Mouse (Mus musculus): ENCODE measurements around the gene Tfrc.
"Not testable (repeated sequence)": the region's sequence is repeated elsewhere in the genome, so short reads cannot be mapped to it uniquely, and the experiment has no call there.

The Tfrc gene

DNA sequence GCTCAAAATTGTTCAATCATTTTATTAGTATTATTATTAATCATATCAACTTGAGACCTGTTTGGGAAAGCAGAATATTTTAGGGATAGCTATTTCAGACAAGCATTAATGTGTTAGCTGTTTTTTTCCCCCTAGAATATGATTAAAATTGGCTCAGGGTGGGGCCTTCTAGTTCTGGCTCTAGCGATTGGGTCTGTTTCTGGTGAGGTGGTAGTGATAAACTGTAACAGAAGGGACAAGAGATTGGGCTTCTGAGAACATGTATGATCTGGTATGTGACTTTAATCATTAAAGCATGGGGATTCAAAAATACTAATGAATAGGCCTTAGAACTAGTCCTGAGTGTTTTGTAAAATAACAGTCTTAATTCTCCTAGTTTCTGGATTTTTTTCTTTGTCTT, 3.3 kb downstream of the Tfrc start:
- DNase-seq (ENCODE audit: low read depth, low spot score) = no peak

DNA sequence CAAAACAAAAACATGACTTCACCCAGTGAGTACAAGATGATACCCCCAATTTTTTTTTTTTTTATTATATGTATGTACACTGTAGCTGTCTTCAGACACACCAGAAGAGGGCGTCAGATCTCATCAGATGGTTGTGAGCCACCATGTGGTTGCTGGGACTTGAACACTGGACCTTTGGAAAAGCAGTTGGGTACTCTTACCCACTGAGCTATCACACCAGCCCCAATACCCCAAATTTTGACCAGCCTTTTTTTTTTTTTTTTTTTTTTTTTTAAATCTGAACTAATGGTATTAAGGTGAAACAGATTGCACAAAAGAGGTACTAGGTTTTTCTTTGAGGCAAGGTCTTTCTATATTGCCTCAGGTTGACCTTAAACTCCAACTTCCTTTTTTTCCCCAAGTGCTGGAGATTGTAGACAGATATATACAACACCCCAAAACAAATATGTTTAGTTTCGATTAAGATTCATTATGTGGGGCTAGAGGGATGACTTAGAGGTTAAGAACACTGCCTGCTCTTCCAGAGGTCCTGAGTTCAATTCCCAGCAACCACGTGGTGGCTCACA, 4.6 kb downstream of the Tfrc start:
- DNase-seq (ENCODE audit: low read depth, low spot score) = no peak

DNA sequence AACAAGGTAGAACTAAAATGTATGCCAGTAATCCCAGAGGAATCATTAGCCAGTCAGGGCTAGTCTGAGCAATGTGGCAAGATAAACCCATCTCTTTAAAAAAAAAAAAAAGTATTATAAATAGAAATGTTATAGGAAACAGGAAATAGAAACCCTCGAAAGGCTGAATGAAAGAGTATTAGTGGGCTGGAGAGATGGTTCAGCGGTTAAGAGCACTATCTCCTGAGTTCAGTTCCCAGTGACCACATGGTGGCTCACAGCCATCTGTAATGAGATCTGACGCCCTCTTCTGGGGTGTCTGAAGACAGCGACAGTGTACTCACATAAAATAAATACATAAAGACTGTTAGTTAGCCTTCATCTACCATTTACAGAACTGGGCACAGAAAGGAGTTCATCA, 5.3 kb downstream of the Tfrc start:
- no peak for DNase-seq (ENCODE audit: low read depth, low spot score)

DNA sequence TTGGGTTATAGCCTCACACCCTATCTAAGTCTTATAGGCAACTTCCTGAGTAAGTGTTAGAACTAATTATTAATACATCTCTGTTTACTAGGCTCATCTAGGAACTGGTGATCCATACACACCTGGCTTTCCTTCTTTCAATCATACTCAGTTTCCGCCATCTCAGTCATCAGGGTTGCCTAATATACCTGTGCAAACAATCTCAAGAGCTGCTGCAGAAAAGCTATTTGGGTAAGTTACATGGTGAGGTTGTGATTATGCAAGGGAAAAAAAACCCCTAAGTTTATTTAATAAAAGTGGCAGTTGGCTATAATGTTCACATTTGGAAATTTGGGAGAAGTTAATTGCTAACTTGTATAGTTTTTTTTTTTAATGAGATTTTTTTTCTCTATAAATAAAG, 10.2 kb downstream of the Tfrc start:
- no peak for DNase-seq (ENCODE audit: low read depth, low spot score)

DNA sequence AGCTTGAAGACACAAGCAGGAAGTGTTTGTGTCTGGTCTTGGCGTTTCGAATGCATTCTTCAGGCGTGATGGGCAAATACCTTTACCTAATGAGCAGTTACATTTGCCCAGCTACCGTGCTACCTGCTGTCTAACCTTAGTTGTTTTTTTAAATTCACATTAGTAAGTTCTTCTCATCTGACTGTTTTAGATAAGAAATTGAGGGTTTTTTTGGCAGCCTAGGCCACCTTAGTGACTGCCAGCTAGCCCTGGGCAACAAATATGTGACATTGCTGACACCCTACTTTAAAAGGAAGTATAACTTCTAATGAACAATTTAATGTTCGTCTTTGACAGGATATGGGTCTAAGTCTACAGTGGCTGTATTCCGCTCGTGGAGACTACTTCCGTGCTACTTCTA, 19.4 kb downstream of the Tfrc start:
- DNase-seq (ENCODE audit: low read depth, low spot score) = no peak

DNA sequence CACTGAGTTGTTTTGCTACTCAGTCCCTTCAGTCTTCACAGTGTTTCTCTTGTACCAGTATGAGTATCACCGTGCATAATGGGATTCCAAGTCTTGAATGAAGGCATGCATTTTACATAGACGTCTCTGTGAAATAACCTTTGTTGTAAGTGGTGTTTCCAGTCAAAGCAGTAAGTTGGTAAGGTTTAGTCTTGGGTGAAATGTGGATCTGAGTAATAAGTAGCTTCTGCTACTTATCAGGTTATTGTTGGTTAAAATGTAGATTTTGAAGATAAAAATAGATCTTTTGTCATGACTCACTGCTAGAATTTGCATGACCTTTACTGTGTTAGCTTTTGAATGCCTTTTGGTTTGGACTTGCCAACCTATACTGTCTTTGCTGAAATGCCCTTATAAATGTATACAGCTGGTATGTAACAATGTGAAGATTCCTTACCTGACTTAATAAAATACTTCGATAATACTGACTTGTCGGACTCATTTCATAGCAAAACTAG, 23.7 kb downstream of the Tfrc start:
- no peak for DNase-seq (ENCODE audit: low read depth, low spot score)

DNA sequence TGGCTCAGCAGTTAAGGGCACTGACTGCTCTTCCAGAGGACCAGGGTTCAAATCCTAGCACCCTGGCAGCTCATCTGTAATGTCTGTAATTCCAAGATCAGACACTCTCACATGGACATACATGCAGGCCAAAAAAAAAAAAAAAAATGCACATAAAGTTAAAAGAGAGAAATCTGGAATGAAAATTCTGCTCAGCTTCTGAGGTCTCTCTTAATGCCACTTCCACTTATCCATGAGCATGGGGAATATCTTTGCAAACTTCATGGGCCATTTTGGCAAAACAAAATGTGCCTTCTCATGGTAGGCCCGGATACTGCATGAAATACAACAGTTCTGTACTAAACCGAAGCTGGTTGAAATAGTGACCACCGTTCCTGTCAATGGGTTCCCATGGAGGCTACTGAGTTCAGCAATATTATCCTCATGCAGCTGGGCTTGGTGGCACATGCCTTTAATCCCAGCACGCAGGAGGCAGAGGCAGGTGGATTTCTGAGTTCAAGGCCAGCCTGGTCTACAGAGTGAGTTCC, 24.8 kb downstream of the Tfrc start:
- DNase-seq (ENCODE audit: low read depth, low spot score) = no peak

DNA sequence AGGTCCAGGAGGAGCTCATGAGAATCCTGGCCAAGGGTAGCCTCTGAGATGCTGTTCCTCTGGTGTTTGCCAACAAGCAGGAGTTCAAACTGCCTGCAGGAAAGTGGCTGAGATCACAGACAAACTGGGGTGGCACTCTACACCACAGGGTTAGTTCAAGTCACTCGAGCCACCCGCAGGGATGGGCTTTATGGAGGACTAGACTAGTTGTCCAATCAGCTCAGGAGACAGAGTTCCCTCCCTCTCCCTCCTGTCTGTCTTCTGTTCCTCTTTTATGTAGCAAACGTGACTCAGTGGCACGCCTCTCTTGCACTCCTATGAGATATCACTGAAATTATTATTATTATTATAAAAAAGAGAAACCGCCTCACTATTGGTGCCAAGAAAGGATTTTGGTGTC, 25.5 kb downstream of the Tfrc start:
- no peak for DNase-seq (ENCODE audit: low read depth, low spot score)

DNA sequence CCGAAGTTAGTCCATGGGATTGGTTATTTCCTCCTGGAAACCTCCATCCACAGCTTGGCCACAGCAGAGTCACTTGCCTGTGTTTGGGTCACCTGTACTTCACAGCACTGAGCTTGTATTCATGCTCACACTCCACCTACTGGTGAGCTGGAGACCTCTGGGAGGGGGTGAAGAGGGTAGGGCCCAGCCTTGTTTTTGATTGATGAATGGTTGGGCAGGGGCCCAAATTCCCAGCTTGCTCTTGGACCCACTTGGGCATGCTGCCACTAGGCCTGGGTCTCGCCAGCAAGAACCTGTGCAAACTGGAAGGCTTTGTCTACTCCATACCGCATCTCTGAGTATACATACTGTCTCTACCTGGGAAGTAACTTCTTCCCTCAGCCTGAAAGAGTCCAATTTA, 26.6 kb downstream of the Tfrc start:
- DNase-seq (ENCODE audit: low read depth, low spot score) = no peak

DNA sequence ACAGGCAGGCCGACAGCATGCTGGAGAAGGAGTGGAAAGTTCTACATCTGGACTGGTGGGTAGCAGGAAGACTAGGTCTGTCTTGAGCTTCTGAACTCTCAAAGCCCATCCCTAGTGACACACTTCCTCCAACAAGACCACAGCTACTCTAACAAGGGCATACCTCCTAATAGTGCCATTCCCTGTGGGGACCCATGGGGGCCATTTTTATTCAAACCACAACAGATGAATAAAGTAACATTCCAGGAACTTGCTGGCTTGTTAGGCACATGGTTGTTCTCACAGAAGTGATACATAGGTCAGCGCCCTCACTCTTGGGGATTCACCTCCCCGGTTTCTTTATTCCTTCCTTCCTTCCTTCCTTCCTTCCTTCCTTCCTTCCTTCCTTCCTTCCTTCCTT, 27.6 kb downstream of the Tfrc start:
- DNase-seq (ENCODE audit: low read depth, low spot score) = no peak

DNA sequence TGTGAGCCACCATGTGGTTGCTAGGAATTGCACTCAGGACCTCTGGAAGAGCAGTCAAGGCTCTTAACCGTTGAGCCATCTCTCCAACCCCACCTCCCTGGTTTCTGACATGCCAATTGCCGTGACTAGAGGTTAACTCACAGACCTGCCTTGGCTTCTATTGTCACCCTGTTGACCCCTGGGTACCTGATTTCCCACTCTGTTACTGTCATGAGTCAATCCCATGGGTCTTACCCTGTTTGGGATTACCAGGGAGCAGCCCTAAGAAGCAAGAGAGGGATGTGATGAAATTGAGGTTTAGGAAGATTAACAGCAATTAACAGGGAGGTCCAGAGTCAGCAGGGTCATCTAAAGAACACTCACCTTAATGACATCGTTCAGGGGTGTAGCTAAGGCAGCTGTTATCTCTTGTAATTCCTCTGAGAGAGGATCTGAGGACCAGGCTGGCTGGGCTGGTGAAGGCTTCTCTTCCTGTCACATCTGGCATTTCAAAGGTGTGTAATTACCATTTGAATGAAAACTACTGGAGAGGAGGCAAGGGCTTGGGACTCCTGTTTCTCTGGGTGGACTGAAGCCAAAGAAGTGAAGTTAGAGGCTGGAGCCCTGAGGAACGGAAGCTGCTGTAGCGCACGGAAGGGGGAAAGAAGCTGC, 28.3 kb downstream of the Tfrc start:
- no peak for DNase-seq (ENCODE audit: low read depth, low spot score)

DNA sequence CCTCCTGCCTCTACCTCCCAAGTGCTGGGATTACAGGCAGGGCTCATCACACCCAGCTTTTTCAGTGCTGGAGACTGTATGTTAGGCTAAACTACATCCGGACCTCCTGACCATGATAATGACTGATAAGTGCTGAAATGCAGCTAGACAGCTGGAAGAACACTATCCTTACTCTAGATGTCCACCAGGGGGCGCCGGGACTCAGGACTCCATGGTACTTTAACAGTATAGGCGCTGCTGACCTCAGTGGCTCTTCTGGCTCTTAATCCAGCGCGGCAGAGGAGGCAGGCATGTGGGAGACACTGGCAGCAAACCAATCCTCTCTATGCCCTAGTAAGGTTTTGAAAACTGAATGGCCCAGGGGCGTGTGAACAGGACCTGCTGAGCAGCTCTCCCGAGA, 29.8 kb downstream of the Tfrc start:
- peak; percentile 61 for DNase-seq (ENCODE audit: low read depth, low spot score)

DNA sequence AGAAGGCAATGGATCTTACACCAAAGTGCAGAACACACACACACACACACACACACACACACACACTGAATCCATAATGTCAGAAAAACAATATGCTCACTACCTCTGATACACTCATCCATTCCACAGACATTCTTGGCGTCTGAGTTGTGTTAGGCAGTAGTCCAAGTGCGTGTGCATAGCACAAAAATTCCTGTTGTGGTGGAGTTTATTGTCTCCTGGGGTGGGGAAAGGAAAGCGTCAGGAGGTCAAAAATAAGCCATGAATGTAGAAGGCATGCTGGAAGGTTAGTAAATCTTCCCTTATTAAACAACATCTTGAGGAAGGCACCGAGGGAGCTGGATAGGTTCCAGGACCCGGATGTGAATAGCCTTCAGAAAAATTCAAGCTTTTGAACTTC, 31.4 kb downstream of the Tfrc start:
- no peak for DNase-seq (ENCODE audit: low read depth, low spot score)

DNA sequence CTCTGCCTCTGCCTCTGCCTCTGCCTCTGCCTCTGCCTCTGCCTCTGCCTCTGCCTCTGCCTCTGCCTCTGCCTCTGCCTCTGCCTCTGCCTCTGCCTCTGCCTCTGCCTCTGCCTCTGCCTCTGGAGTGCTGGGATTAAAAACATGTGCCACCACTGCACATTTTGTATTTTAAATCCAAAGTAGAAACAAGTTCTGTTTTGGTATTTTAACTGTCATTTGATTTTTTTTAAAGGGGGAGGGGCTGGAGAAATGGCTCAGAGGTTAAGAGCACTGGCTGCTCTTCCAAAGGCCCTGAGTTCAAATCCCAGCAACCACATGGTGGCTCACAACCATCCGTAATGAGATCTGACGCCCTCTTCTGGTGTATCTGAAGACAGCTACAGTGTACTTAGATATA, 32.0 kb downstream of the Tfrc start:
- not testable (repeated sequence) for DNase-seq (ENCODE audit: low read depth, low spot score)

DNA sequence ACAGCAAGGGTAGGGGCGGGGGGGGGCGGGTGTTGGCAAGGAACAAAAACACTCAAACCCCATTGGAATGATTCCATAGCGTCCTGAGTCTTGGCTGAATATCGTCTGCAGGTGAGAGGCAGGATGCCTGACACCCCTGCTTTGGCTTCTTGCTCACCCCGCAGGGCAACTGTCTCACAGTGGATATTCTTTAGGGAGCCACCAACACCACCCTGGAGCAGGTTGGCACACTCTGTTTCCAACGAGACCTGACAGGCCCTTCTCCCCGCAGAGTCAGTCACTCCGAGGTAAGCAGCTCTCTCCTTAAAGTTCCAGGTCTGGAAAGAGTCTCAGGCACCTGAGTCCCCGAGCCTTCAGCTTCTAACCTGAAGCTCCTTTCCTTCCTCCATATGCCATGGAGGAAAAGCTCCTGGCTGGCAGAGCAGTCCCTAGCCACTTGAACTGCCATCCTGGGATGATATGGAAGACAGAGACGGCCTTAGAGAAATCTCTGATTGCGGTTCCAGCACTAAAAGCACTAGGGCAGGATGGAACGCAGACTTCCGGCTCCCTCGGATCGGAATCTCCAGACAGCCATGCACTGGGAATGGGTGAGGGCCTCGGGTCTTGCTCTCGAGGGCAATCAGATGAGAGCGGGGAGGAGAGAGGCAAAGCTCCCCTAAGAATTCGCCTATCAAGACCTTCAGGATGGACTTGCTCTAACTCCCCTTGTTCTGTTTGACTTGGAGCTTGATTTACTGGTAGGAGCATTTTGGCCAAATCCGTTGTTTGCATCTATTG, 32.9 kb downstream of the Tfrc start:
- DNase-seq (ENCODE audit: low read depth, low spot score) = no peak

DNA sequence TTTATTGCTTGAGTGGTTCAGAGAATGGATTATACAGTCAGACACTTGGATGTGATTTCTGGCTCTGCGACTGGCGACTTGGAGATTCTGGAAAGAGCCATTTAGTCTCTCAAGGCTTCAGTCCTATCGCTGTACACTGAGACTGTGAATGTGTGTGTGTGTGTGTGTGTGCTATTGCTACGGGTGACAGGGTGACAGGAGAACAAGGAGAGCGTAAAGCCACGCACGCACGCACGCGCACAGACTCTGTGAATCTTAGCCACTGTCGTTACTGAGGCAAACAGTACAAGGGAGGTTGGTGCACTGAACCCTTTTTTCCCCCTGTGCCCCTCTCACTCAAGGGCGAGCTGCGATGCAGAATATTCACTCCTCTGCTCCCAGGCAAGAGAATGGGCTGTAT, 33.6 kb downstream of the Tfrc start:
- no peak for DNase-seq (ENCODE audit: low read depth, low spot score)

DNA sequence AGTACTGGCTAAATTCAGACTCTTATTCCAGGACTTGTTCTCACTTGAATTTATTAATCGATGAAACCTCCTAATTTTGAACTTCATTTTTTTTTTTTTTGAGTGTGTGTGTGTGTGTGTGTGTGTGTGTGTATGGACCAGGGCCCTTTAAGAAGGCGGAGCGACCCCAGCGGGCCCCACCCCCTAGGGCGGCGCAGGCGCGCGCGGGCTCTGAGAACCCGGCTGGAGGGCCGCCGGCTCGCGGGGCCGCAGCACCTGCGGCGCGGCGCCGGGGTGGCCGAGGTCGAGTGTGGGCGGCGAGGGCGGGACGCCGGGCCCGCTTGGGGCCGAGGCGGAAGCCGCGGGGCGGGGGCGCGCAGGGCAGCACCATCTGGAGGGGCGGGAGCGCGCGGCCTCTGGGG, 34.9 kb downstream of the Tfrc start, which contains the start of gene Tnk2:
Tnk2 (plus strand) TSS at position 214 of the 401 bp plus-strand sequence.
- peak; percentile 65 for DNase-seq (ENCODE audit: low read depth, low spot score)

DNA sequence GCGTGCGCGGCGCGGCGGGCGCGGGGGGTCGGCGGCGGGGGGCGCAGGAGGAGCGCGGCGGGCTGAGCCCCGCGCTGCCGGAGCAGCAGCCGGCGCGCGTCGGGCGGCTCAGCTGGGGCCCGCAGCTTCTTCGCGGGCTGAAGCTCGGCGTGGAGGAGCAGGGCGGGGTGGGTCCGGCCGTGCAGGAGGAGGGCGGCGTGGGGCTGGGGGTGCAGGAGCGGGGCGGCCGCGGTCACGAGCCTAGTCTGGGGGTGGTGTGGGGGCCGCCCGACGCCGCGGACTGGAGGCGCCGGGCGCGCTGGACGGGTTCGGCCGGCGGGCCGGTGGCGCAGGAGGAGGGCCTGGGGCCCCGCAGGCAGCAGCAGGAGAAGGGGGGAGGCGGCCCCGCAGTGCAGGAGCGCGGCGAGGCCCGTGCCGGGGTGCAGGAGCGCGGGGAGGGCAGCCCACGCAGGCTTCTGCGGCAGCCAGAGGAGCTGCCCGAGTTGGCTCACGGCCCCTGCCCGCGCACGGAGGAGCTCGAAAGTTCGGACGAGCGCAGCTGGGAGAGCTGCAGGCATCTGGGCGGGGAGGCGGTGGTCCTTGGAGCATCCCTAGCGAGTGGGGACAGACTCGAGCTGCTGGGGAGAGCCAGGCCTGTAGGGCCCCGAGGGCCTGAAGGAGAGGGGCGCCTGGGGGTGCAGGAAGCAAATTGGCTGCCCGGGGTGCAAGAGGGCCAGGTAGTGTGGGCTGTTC, 35.5 kb downstream of the Tfrc start:
- DNase-seq (ENCODE audit: low read depth, low spot score) = no peak

DNA sequence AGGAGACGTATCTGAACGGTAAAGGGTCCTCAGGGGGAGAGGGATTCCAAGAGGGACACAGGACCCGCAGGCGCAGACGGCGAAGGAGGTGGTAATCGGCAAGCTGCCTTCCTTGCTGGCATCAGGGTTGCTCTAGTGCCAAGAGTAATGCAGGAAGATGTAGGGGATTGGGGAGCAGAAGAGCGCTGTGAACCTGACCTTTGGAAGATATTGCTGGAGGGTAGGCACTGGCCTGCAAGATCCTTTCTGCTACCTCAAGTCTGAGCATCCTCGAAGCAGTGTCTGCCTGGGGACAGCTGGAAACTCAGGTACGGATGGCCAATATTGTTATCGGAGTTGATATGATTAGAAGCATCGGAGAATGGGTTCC, 36.1 kb downstream of the Tfrc start:
- no peak for DNase-seq (ENCODE audit: low read depth, low spot score)

DNA sequence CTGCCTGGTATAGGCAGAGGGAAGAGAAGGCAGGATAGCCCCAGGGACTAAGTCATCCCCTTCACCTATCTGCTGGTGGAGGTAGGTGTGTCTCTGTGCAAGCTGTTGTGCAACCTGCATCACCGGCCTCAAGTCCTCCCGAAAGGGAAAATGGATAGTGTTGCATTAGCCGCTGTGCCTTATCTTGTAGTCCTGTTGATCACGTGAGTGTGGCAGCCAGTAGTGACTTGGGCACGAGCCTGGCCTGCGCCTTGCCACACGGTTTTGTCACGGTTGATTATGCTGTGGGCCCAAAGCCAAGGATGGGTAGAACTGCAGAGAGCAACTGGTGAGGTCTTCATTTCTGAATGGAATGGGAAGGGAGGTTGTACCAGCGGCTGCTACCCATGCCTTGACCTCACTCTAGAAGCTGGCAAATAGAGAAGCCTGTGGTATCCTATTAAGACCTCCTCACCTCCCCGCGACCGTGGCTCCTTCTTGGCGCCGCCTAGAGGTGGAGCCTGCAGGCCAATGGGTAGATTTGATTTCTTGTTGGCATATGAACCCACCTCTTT, 36.7 kb downstream of the Tfrc start:
- no peak for DNase-seq (ENCODE audit: low read depth, low spot score)

DNA sequence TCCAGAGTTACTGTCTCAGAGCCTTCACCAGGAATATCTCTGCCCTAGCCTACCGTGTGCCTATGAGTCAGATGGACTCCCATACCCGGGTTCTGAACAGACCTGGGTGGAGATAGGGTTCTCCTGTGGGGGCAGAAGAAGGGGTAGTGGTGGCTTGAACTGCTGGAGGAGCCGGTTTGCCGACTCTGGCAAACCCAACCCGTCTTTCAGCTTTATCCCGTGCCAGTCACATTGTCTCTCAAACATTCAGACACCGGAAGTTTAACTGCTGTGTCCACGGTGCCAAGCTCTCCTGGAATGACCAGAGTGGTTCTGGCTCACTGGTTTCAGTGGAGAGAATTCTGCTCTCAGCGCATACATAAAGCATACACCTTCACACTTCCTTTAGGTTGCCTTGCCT, 37.3 kb downstream of the Tfrc start:
- no peak for DNase-seq (ENCODE audit: low read depth, low spot score)

DNA sequence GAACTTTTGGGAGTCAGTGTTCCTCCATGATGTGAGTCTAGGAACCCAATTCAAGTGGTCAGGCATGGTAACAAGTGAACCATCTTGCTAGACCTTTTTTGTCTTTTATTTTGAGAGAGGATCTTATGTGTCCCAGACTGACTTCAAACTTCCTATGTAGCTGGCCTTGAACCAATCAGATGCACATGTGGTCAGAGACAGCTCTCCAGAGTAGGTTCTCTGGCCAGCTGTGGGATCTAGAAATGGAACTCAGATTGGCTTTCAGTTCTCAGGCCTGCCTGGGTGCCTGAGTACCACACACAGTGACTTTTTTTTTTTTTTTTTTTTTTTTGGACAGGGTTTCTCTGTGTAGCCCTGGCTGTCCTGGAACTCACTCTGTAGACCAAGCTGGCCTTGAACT, 39.0 kb downstream of the Tfrc start:
- no peak for DNase-seq (ENCODE audit: low read depth, low spot score)

Data from retina, adult 2 months (tissue).